Mouse (Mus musculus) myocyte (in vitro differentiated cells): ENCODE measurements around the gene Tnfrsf13c. TPM values are rescaled to one million over a fixed set of nuclear protein-coding genes. Genes with fewer than 3 reads are reported as not detected.

Experiments
- H3K27me3 ChIP-seq: one replicate; pipeline ENCODE4 v1.6.1; 2011; ENCODE audit not compliant: control insufficient read depth, insufficient read depth, insufficient read length
- H3K36me3 ChIP-seq: one replicate; pipeline ENCODE4 v1.6.1; 2011; ENCODE audit not compliant: control insufficient read depth, insufficient read depth
- H3K4me2 ChIP-seq: one replicate; pipeline ENCODE4 v1.6.1; 2011; ENCODE audit warnings: low read depth, control low read depth
- H3K4me3 ChIP-seq: one replicate; pipeline ENCODE4 v1.5.1; 2011; ENCODE audit warnings: mild to moderate bottlenecking, control low read depth, moderate library complexity
- H3K79me2 ChIP-seq: one replicate; pipeline ENCODE4 v1.6.1; 2011; ENCODE audit not compliant: control insufficient read depth, insufficient read depth
- H3ac ChIP-seq: one replicate; pipeline ENCODE4 v1.6.1; 2011; ENCODE audit not compliant: control insufficient read depth, insufficient read length
- CEBPB ChIP-seq: IDR thresholded peaks from 2 replicates; pipeline ENCODE4 v1.6.1; 2011; ENCODE audit warnings: mild to moderate bottlenecking, moderate library complexity; ENCODE audit not compliant: poor library complexity, insufficient read depth, severe bottlenecking
- E2F4 ChIP-seq: IDR thresholded peaks from one replicate; pipeline ENCODE4 v1.6.1; 2011; ENCODE audit warnings: mild to moderate bottlenecking, control low read depth, moderate library complexity; ENCODE audit not compliant: insufficient read depth
- MAX ChIP-seq: IDR thresholded peaks from one replicate; pipeline ENCODE4 v1.6.1; 2011; ENCODE audit warnings: low read depth, mild to moderate bottlenecking, control low read depth
- MYOD1 ChIP-seq, 3 experiments: IDR thresholded peaks; one replicate each; pipeline ENCODE4 v1.6.1; 2011; ENCODE audit warnings: control low read depth in 2 of 3, low read depth in 2 of 3, mild to moderate bottlenecking in 2 of 3, moderate library complexity in 1 of 3; ENCODE audit not compliant: insufficient read length in 2 of 3, control insufficient read depth in 1 of 3
- MYOG ChIP-seq, 3 experiments: IDR thresholded peaks; one replicate each; pipeline ENCODE4 v1.6.1; 2011; ENCODE audit warnings: control low read depth in 2 of 3, low read depth in 2 of 3, mild to moderate bottlenecking in 2 of 3; ENCODE audit not compliant: insufficient read length in 2 of 3, control insufficient read depth in 1 of 3, insufficient read depth in 1 of 3
- POLR2A ChIP-seq: IDR thresholded peaks from one replicate; pipeline ENCODE4 v1.6.1; 2011; ENCODE audit warnings: low read depth, mild to moderate bottlenecking, control low read depth, moderate library complexity; ENCODE audit not compliant: insufficient read length
- POLR2AphosphoS2 ChIP-seq: IDR thresholded peaks from one replicate; pipeline ENCODE4 v1.6.1; 2011; ENCODE audit warnings: low read depth, control low read depth; ENCODE audit not compliant: insufficient read length
- REST ChIP-seq: IDR thresholded peaks from one replicate; pipeline ENCODE4 v1.6.1; 2011; ENCODE audit warnings: mild to moderate bottlenecking, control low read depth, moderate library complexity; ENCODE audit not compliant: insufficient read depth, insufficient read length
- SRF ChIP-seq: IDR thresholded peaks from one replicate; pipeline ENCODE4 v1.6.1; 2011; ENCODE audit warnings: low read depth; ENCODE audit not compliant: control insufficient read depth, insufficient read length
- TCF12 ChIP-seq: IDR thresholded peaks from one replicate; pipeline ENCODE4 v1.6.1; 2011; ENCODE audit warnings: mild to moderate bottlenecking, control low read depth; ENCODE audit not compliant: poor library complexity, insufficient read depth, severe bottlenecking
- TCF3 ChIP-seq: IDR thresholded peaks from one replicate; pipeline ENCODE4 v1.6.1; 2011; ENCODE audit warnings: low read depth, control low read depth; ENCODE audit not compliant: insufficient read length
- USF1 ChIP-seq: IDR thresholded peaks from one replicate; pipeline ENCODE4 v1.6.1; 2011; ENCODE audit warnings: low read depth, mild to moderate bottlenecking, control low read depth, moderate library complexity
- polyA plus RNA-seq: library from polyadenylated mRNA; unstranded; fragments of >200 nt; fragmentation: generic; extraction: Trizol; gene quantifications from one replicate; pipeline ENCODE4 v1.2.1, GENCODE M21; 2012; ENCODE audit warnings: missing spikeins

Gene Tnfrsf13c
- 0.14 TPM for polyA plus RNA-seq

GRCm38 (mm10) chr15:82223657-82224601, at the start of gene Tnfrsf13c:
Gene Tnfrsf13c, minus strand, starts transcription at chr15:82224369.
- Histone ChIP-seq H3K4me2 (peak within 1 kb of the TSS; percentile 54), H3K79me2 (no peaks in the 10 kb centered on the region), H3K4me3 (peak within 1 kb of the TSS; percentile 9), H3ac (no peak within 1 kb of the TSS), H3K36me3 (no peaks in the 10 kb centered on the region), H3K27me3 (no peaks in the 10 kb centered on the region)
- TF ChIP-seq TCF12 (no peak), USF1 (no peak), MYOD1 (IDR thresholded peaks at IDR 0.05; ENCODE audit: control insufficient read depth in 1 of 3, insufficient read length in 2 of 3, low read depth in 2 of 3) (peak in 1 of 3 experiments; percentile 32), MYOG (IDR thresholded peaks at IDR 0.05; ENCODE audit: control insufficient read depth in 1 of 3, insufficient read depth in 1 of 3, insufficient read length in 2 of 3, low read depth in 2 of 3) (peak in 2 of 3 experiments; percentile 50)

- no peak for TF ChIP-seq TCF12
- TF ChIP-seq TCF3, result no peak
- TF ChIP-seq MYOG (IDR thresholded peaks at IDR 0.05; ENCODE audit: control insufficient read depth in 1 of 3, insufficient read depth in 1 of 3, insufficient read length in 2 of 3, low read depth in 2 of 3), result no peak
- TF ChIP-seq REST, result no peak
- no peak for TF ChIP-seq CEBPB
- no peak for TF ChIP-seq MYOD1 (IDR thresholded peaks at IDR 0.05; ENCODE audit: control insufficient read depth in 1 of 3, insufficient read length in 2 of 3, low read depth in 2 of 3)
- Histone ChIP-seq H3K4me2 (no peak overlapping the region), H3K36me3 (no peaks in the 10 kb centered on the region), H3K4me3 (no peak overlapping the region), H3ac (no peak overlapping the region), H3K79me2 (no peaks in the 10 kb centered on the region), H3K27me3 (peaks cover 83% of the 10 kb centered on the region)
Measured at GRCm38 (mm10) chr15:82272295-82272694, 48.1 kb upstream of the Tnfrsf13c start.

GRCm38 (mm10) chr15:82271201-82271600, 47.0 kb upstream of the Tnfrsf13c start:
- no peak overlapping the region for H3K4me3 ChIP-seq
- H3K27me3 ChIP-seq, result peaks cover 72% of the 10 kb centered on the region
- H3ac ChIP-seq, result no peak overlapping the region
- H3K36me3 ChIP-seq, result no peaks in the 10 kb centered on the region
- H3K4me2 ChIP-seq, result no peak overlapping the region
- TF ChIP-seq POLR2AphosphoS2 (no peak), MYOD1 (IDR thresholded peaks at IDR 0.05; ENCODE audit: control insufficient read depth in 1 of 3, insufficient read length in 2 of 3, low read depth in 2 of 3) (peak in 1 of 3 experiments; percentile 62), MAX (no peak), TCF12 (no peak), USF1 (no peak), POLR2A (no peak), MYOG (IDR thresholded peaks at IDR 0.05; ENCODE audit: control insufficient read depth in 1 of 3, insufficient read depth in 1 of 3, insufficient read length in 2 of 3, low read depth in 2 of 3) (peak in 1 of 3 experiments; percentile 57)
- H3K79me2 ChIP-seq, result no peaks in the 10 kb centered on the region

- TF ChIP-seq MYOD1 (IDR thresholded peaks at IDR 0.05; ENCODE audit: control insufficient read depth in 1 of 3, insufficient read length in 2 of 3, low read depth in 2 of 3) (no peak), POLR2AphosphoS2 (no peak), TCF3 (no peak), SRF (no peak), MYOG (IDR thresholded peaks at IDR 0.05; ENCODE audit: control insufficient read depth in 1 of 3, insufficient read depth in 1 of 3, insufficient read length in 2 of 3, low read depth in 2 of 3) (no peak), REST (no peak), CEBPB (no peak)
- no peak overlapping the region for H3ac ChIP-seq
- no peak overlapping the region for H3K4me2 ChIP-seq
- no peaks in the 10 kb centered on the region for H3K36me3 ChIP-seq
- no peaks in the 10 kb centered on the region for H3K79me2 ChIP-seq
- no peak overlapping the region for H3K4me3 ChIP-seq
- peaks cover 68% of the 10 kb centered on the region for H3K27me3 ChIP-seq
Measured at GRCm38 (mm10) chr15:82268783-82269182, 44.6 kb upstream of the Tnfrsf13c start.

GRCm38 (mm10) chr15:82268185-82268584, 44.0 kb upstream of the Tnfrsf13c start:
- no peak overlapping the region for H3ac ChIP-seq
- TF ChIP-seq MYOD1 (IDR thresholded peaks at IDR 0.05; ENCODE audit: control insufficient read depth in 1 of 3, insufficient read length in 2 of 3, low read depth in 2 of 3) (no peak), MYOG (IDR thresholded peaks at IDR 0.05; ENCODE audit: control insufficient read depth in 1 of 3, insufficient read depth in 1 of 3, insufficient read length in 2 of 3, low read depth in 2 of 3) (no peak), REST (no peak), CEBPB (no peak), SRF (no peak), TCF3 (no peak), TCF12 (no peak), MAX (no peak), POLR2A (no peak), POLR2AphosphoS2 (no peak), USF1 (no peak), E2F4 (no peak)
- H3K79me2 ChIP-seq, result no peaks in the 10 kb centered on the region
- no peak overlapping the region for H3K4me3 ChIP-seq
- no peaks in the 10 kb centered on the region for H3K36me3 ChIP-seq
- H3K27me3 ChIP-seq, result peaks cover 65% of the 10 kb centered on the region
- H3K4me2 ChIP-seq, result no peak overlapping the region
